Mouse (Mus musculus): ENCODE results near the gene Pde4d. TPM values are rescaled to one million over a fixed set of nuclear protein-coding genes. Genes with fewer than 3 reads are reported as not detected.

The Pde4d gene
- 10 to 100 TPM; 36.9 to 46.8 TPM for total RNA-seq (2021)
- long read RNA-seq, experiment 1, full-length matches to known transcripts = 1 of 9 reads
- long read RNA-seq, experiment 1, partial matches to known transcripts = 3 of 9 reads
- long read RNA-seq, experiment 1, other reads (novel, unspliced or antisense) = 5 of 9 reads
- long read RNA-seq, experiment 2, full-length matches to known transcripts = 1 of 7 reads
- long read RNA-seq, experiment 2, partial matches to known transcripts = 0 of 7 reads
- long read RNA-seq, experiment 2, other reads (novel, unspliced or antisense) = 6 of 7 reads

GRCm38 (mm10) chr13:108449116-108450097 is at the start of gene Pde4d:
TSS of gene Pde4d (plus strand) at chr13:108449948.
- peak in 1 of 2 experiments; percentile 9 for DNase-seq
- intact Hi-C loops (cut with DNase I) = no loop called here

DNA sequence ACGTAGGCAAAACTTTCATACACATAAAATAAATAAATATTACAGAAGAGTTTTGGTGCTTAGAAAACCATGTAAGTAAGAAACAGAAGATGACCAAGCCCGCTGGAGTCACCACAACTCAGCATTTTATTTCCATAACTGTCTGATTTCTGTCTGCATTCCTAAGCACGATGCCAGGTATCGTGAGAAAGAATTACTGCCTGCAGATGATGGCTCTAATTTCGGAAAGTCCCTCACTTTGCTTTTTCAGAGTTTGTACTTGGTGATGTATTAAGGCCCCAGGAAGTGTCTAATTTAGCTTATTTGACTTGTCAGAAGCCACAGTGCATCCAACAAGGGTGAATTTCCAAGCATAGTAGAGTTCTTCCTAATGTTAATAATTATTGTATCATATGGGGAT is 46.6 kb upstream of the Pde4d start:
- intact Hi-C loops (cut with DNase I) = no loop called here
- no peak for DNase-seq

DNA sequence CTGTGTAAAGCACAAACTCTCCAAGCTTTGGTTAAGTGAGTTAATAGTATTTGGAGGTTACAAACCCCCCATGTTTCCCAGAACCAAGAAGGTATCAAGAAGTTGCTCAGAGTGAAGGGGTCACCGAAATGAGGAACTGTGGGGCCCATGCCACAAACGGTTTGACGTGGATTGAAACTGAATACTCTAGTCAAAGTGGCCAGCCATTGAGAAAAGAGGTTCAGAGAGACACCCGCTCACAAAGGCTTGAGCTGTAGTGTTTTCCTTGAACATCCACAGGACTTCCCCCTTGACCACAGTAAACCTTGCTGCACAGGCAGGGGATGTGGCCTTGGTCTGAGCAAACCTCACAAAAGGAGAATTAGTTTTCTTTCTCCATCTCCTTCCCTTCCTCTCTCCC is 45.4 kb upstream of the Pde4d start:
- intact Hi-C loops (cut with DNase I) = no loop called here
- DNase-seq = no peak

DNA sequence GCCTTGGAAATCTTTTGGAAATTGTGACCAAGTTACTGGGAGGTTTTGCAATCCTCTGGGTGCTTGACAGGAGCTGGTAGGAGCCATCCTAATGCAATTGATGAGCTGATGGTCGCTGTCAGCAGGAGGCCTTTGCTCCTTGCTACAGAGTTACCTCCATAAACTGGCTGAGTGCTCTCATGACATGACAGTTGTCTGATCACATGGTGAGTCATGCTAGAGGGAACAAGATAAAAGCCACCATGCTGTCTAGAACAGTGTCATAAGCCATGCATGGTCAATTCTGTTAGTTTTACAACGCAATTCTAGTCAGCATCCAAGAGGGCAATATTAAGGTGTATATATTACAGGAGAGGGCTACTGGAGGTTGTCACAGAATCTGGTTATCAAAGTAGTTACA is 34.3 kb upstream of the Pde4d start:
- intact Hi-C loops (cut with DNase I) = no loop called here
- DNase-seq = no peak

GRCm38 (mm10) chr13:108418741-108419507 is 30.8 kb upstream of the Pde4d start:
- intact Hi-C loops (cut with DNase I) = no loop called here
- DNase-seq = no peak

- intact Hi-C loops (cut with DNase I) = no loop called here
- DNase-seq = no peak
Observed at GRCm38 (mm10) chr13:108426322-108426721, 23.4 kb upstream of the Pde4d start.

- no peak for DNase-seq
- intact Hi-C loops (cut with DNase I) = no loop called here
Observed at GRCm38 (mm10) chr13:108428809-108429208, 20.9 kb upstream of the Pde4d start.

GRCm38 (mm10) chr13:108429623-108430022 is 20.1 kb upstream of the Pde4d start:
- intact Hi-C loops (cut with DNase I) = no loop called here
- DNase-seq = no peak

GRCm38 (mm10) chr13:108431776-108432175 is 18.0 kb upstream of the Pde4d start:
- DNase-seq = no peak
- intact Hi-C loops (cut with DNase I) = no loop called here

DNA sequence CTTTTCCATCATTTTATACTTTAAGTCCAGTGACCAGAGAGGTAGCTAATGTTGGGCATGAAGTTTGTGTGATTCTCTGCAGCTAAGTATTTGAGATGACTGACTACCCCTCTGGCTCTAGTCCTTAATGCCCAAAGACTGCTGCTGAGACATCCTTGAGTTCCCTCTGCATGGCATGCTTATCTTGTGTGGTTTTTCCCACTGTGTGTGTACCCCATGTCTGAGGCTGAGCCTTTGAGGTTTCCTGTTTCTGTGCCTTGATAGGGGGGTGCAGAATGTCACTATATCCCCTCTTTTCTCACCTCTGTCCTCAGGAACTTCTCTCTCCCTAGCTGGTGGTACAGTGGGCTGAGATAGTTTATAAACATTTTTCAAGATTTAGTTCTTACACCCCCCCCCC is 14.1 kb upstream of the Pde4d start:
- intact Hi-C loops (cut with DNase I) = no loop called here
- DNase-seq = no peak

GRCm38 (mm10) chr13:108437424-108437823 is 12.3 kb upstream of the Pde4d start:
- DNase-seq = no peak

GRCm38 (mm10) chr13:108439012-108439411 is 10.7 kb upstream of the Pde4d start:
- DNase-seq = no peak
- intact Hi-C loops (cut with DNase I) = no loop called here

More at GRCm38 (mm10) chr13:108437424-108437823, 12.3 kb upstream of the Pde4d start:
- intact Hi-C loops (cut with DNase I) = no loop called here

- intact Hi-C loops (cut with DNase I) = no loop called here
- DNase-seq = no peak
Observed at GRCm38 (mm10) chr13:108448348-108448931, 1.3 kb upstream of the Pde4d start.

- intact Hi-C loops (cut with DNase I) = no loop called here
- DNase-seq = no peak
Observed at GRCm38 (mm10) chr13:108451122-108451521, 1.4 kb downstream of the Pde4d start.

GRCm38 (mm10) chr13:108453064-108453919 is 3.5 kb downstream of the Pde4d start:
- DNase-seq = peak; percentile 8 to 37

GRCm38 (mm10) chr13:108462518-108462917 is 12.8 kb downstream of the Pde4d start:
- intact Hi-C loops (cut with DNase I) = no loop called here
- no peak for DNase-seq

More at GRCm38 (mm10) chr13:108453064-108453919, 3.5 kb downstream of the Pde4d start:
- intact Hi-C loops (cut with DNase I) = no loop called here

DNA sequence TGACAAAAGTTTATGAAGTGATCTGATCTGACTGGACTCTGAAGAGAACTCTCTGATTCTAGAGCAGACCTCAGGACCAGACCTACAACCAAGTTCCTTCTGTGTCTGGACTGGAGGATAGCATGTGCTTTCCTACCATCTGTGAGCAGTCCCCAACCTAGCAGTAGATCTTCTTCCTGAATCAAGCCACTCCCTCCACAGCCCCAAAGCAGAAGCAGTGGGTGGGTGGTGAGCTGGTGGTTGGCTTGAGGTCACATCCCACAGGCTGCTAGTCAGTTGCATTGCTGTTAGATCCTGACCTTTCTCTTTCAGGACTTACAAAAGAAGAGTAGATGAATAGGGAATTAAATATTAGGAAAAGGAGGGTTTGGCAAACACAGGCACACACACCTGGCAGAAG is 16.0 kb downstream of the Pde4d start:
- intact Hi-C loops (cut with DNase I) = no loop called here
- no peak for DNase-seq

- DNase-seq = peak; percentile 10 to 59
- intact Hi-C loops (cut with DNase I) = no loop called here
Observed at GRCm38 (mm10) chr13:108467046-108467445, 17.3 kb downstream of the Pde4d start.

DNA sequence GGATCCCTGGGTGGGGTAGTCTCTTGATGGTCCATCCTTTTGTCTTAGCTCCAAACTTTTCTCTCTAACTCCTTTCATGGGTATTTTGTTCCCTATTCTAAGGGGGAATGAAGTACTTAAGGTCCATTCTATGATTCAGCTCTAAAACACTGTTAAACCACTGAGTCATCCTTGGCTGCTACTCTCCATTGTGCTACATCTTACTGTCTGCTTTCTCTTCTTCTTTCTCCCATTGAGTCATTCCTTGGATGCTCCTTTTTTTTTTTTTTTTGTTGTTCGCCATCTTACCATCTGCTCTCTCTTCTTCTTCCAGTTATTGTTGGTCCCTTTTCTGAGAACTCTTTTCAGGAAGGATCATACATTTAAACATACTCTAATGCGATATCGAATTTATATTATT is 30.7 kb downstream of the Pde4d start:
- intact Hi-C loops (cut with DNase I) = no loop called here
- no peak for DNase-seq

Measured in heart, postnatal 14 days (tissue).